Mouse (Mus musculus): Measurements from ENCODE around the gene Zbtb12. TPM values are rescaled to one million over a fixed set of nuclear protein-coding genes. Genes with fewer than 3 reads are reported as not detected.
A peak's percentile ranks its signal among the peaks of the same experiment; 100 is the strongest.

Gene Zbtb12
- total and polyA plus RNA-seq, 3 experiments, result 2.4 to 9.3 (median 8.5) TPM

GRCm38 (mm10) chr17:34931735-34932098 is 52.4 kb downstream of the Zbtb12 start (continued):
- no peak for TF ChIP-seq MAFK (IDR thresholded peaks at IDR 0.05; ENCODE audit: insufficient replicate concordance, low read length)
- TF ChIP-seq SMC3 (IDR thresholded peaks at IDR 0.05; ENCODE audit: low read depth, low read length), result no peak

GRCm38 (mm10) chr17:34932287-34932686 is 53.0 kb downstream of the Zbtb12 start:
- Histone ChIP-seq H3K4me2 (ENCODE audit: insufficient read depth, low read depth, poor library complexity, severe bottlenecking) (peak overlapping the region; percentile 87), H3K4me3 (replicated peaks in 1 of 3; ENCODE audit: low read depth in 2 of 3, low read length in 2 of 3, poor library complexity in 1 of 3) (peak overlapping the region; percentile 77 to 82 (median 79)), H3K9me3 (replicated peaks; ENCODE audit: low read length) (no peaks in the 10 kb centered on the region), H3K9ac (ENCODE audit: insufficient read depth, low read depth) (peak overlapping the region; percentile 28), H3K27ac (ENCODE audit: insufficient read depth, low read depth) (no peak overlapping the region), H3K27me3 (replicated peaks) (no peaks in the 10 kb centered on the region), H3K4me1 (ENCODE audit: control insufficient read depth in 1 of 2, insufficient read depth in 2 of 2) (peaks cover 8 to 39% of the 10 kb centered on the region in 2 experiments), H3K79me2 (replicated peaks; ENCODE audit: control insufficient read depth, extremely low read depth, insufficient read depth, poor library complexity, severe bottlenecking) (no peaks in the 10 kb centered on the region), H3K36me3 (replicated peaks in 1 of 2; ENCODE audit: control insufficient read depth in 1 of 2, insufficient read depth in 1 of 2, low read length in 1 of 2) (peaks cover 16 to 46% of the 10 kb centered on the region in 2 experiments)
- dilution Hi-C loops (cut with MboI; ENCODE audit: extremely low pct_ligation_motif_present, extremely low pct_unique_long_range_greater_than_20kb, low sequenced_read_pairs) (no loop called here), in situ Hi-C loops (cut with MboI; ENCODE audit: low pct_ligation_motif_present, low pct_unique_long_range_greater_than_20kb, low sequenced_read_pairs) (no loop called here)
- peak; percentile 63 for DNase-seq (ENCODE audit: extremely low read depth)
- TF ChIP-seq POLR2AphosphoS2 (IDR thresholded peaks at IDR 0.05; ENCODE audit: low read depth, low read length), result no peak
- TF ChIP-seq KAT2A (IDR thresholded peaks at IDR 0.05; ENCODE audit: insufficient replicate concordance, low read length), result no peak
- no peak for TF ChIP-seq TBP (conservative IDR thresholded peaks at IDR 0.05; ENCODE audit: low read depth, low read length)
- no peak for TF ChIP-seq CHD2 (IDR thresholded peaks at IDR 0.05; ENCODE audit: low read length)
- TF ChIP-seq ZNF384 (IDR thresholded peaks at IDR 0.05; ENCODE audit: low read depth, low read length), result peak; percentile 73
- TF ChIP-seq MAX (IDR thresholded peaks at IDR 0.05; ENCODE audit: low read length), result peak; percentile 79; the same call in 1 of the 2 replicates
- TF ChIP-seq HCFC1 (IDR thresholded peaks at IDR 0.05; ENCODE audit: low read depth, low read length), result no peak
- no peak for TF ChIP-seq MAZ (IDR thresholded peaks at IDR 0.05; ENCODE audit: low read depth, low read length)
- TF ChIP-seq MYC (IDR thresholded peaks at IDR 0.05; ENCODE audit: low read depth, low read length), result peak; percentile 89; the same call in 1 of the 2 replicates
- TF ChIP-seq TCF12 (IDR thresholded peaks at IDR 0.05; ENCODE audit: low read depth, low read length), result no peak

GRCm38 (mm10) chr17:34934031-34934430 is 54.7 kb downstream of the Zbtb12 start:
- no peak overlapping the region for H3K9ac ChIP-seq (ENCODE audit: insufficient read depth, low read depth)
- dilution Hi-C loops (cut with MboI; ENCODE audit: extremely low pct_ligation_motif_present, extremely low pct_unique_long_range_greater_than_20kb, low sequenced_read_pairs) (no loop called here), in situ Hi-C loops (cut with MboI; ENCODE audit: low pct_ligation_motif_present, low pct_unique_long_range_greater_than_20kb, low sequenced_read_pairs) (no loop called here)
- DNase-seq (ENCODE audit: extremely low read depth), result no peak
- peaks cover 16 to 56% of the 10 kb centered on the region in 2 experiments for H3K36me3 ChIP-seq (replicated peaks in 1 of 2; ENCODE audit: control insufficient read depth in 1 of 2, insufficient read depth in 1 of 2, low read length in 1 of 2)
- no peaks in the 10 kb centered on the region for H3K9me3 ChIP-seq (replicated peaks; ENCODE audit: low read length)
- no peak overlapping the region for H3K4me3 ChIP-seq (replicated peaks in 1 of 3; ENCODE audit: low read depth in 2 of 3, low read length in 2 of 3, poor library complexity in 1 of 3)
- no peak for TF ChIP-seq ELF1 (IDR thresholded peaks at IDR 0.05; ENCODE audit: low read depth, low read length)
- no peak for TF ChIP-seq MYC (IDR thresholded peaks at IDR 0.05; ENCODE audit: low read depth, low read length)
- TF ChIP-seq CHD2 (IDR thresholded peaks at IDR 0.05; ENCODE audit: low read length), result no peak
- TF ChIP-seq MXI1 (IDR thresholded peaks at IDR 0.05; ENCODE audit: low read depth, low read length), result no peak
- no peak for TF ChIP-seq ZMIZ1 (IDR thresholded peaks at IDR 0.05; ENCODE audit: low read depth, low read length)
- TF ChIP-seq KAT2A (IDR thresholded peaks at IDR 0.05; ENCODE audit: insufficient replicate concordance, low read length), result no peak
- TF ChIP-seq MAZ (IDR thresholded peaks at IDR 0.05; ENCODE audit: low read depth, low read length), result no peak
- TF ChIP-seq EP300 (IDR thresholded peaks at IDR 0.05; ENCODE audit: low read length), result no peak
- no peak for TF ChIP-seq PAX5 (IDR thresholded peaks at IDR 0.05; ENCODE audit: low read length)
- no peak for TF ChIP-seq E2F4 (IDR thresholded peaks at IDR 0.05; ENCODE audit: insufficient replicate concordance, low read depth, low read length)
- no peak for TF ChIP-seq UBTF (IDR thresholded peaks at IDR 0.05; ENCODE audit: low read depth, low read length)
- no peak for TF ChIP-seq RCOR1 (conservative IDR thresholded peaks at IDR 0.05; ENCODE audit: low read depth, low read length)
- no peak for TF ChIP-seq HCFC1 (IDR thresholded peaks at IDR 0.05; ENCODE audit: low read depth, low read length)
- no peak for TF ChIP-seq NRF1 (IDR thresholded peaks at IDR 0.05; ENCODE audit: low read depth, low read length)
- no peak overlapping the region for H3K27ac ChIP-seq (ENCODE audit: insufficient read depth, low read depth)
- no peaks in the 10 kb centered on the region for H3K27me3 ChIP-seq (replicated peaks)
- H3K4me2 ChIP-seq (ENCODE audit: insufficient read depth, low read depth, poor library complexity, severe bottlenecking), result no peak overlapping the region
- H3K4me1 ChIP-seq (ENCODE audit: control insufficient read depth in 1 of 2, insufficient read depth in 2 of 2), result peaks cover 8 to 39% of the 10 kb centered on the region in 2 experiments
- H3K79me2 ChIP-seq (replicated peaks; ENCODE audit: control insufficient read depth, extremely low read depth, insufficient read depth, poor library complexity, severe bottlenecking), result no peaks in the 10 kb centered on the region

All from CH12.LX (cell line).